In the genomic region with DNA sequence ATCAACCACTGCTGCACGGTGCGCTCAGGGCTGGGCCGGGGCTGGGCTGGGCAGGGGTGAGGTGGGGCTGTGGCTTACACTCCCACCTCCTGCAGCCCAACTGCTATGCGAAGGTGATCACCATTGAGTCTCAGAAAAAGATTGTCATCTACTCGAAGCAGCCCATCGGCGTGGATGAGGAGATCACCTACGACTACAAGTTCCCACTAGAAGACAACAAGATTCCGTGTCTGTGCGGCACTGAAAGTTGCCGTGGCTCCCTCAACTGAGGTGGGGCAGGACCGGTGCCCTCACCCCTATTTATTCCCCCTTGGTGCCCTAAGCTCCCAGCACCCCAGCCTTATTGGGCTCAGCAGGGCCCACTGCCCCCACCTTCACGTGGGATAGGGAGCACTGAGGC, we compare ENCODE assay signal across 23 mouse cellular contexts. TPM values are rescaled to one million over a fixed set of nuclear protein-coding genes. Genes with fewer than 3 reads are reported as not detected.
"Had no signal": no experiment of that assay in that cellular context is flagged by ENCODE, and none has a peak within 500 bp of the region (broad histone marks: within the 10 kb centered on the region; RNA-seq: fewer than 3 reads in every experiment).

No protein-coding gene starts in this region.

- H3K9ac ChIP-seq: limb, embryonic 12.5 days; liver, embryonic 13.5 days had no signal

- H3K27me3 ChIP-seq: limb, embryonic 12.5 days; liver, embryonic 13.5 days; midbrain, embryonic 13.5 days had no signal

- DNase-seq: kidney, adult 18-20 months; kidney, adult 9 months; kidney, postnatal 10 days; kidney, postnatal 36 days; layer of hippocampus, postnatal 36 days; liver, embryonic 13.5 days; lung, adult 2 months; lung, postnatal 14 days; right cerebral cortex, postnatal 14 days; right cerebral cortex, postnatal 4 days; thymus, adult 18-20 months; thymus, postnatal 36 days had no signal

- H3K4me2 ChIP-seq: limb, embryonic 12.5 days; liver, embryonic 13.5 days; midbrain, embryonic 13.5 days had no signal

- H3K27ac ChIP-seq: left cerebral cortex, adult 2 months; liver, embryonic 13.5 days; stomach, postnatal 0 days had no signal

- H3K9me3 ChIP-seq: limb, embryonic 12.5 days; liver, embryonic 13.5 days; midbrain, embryonic 13.5 days had no signal

- H3K4me3 ChIP-seq: left cerebral cortex, adult 2 months; limb, embryonic 12.5 days; liver, embryonic 13.5 days; midbrain, embryonic 13.5 days had no signal

RNA-seq across cellular contexts. Expression of gene Gm49388, which starts 13.8 kb away (rescaled TPM):
- total RNA-seq: liver, adult 2 months; megakaryocyte, adult 5-6 weeks; midbrain, postnatal 0 days had no signal
- polyA plus RNA-seq: limb, embryonic 12.5 days; liver, adult 2 months; liver, embryonic 13.5 days; liver, embryonic 16.5 days; lung, adult 2 months; lung, embryonic 16.5 days; midbrain, embryonic 13.5 days; midbrain, postnatal 0 days; neural tube, embryonic 11.5 days; stomach, embryonic 14.5 days; stomach, postnatal 0 days had no signal
